Mouse (Mus musculus) hindbrain, embryonic 11.5 days (tissue): ENCODE results near the gene Erf. TPM values are rescaled to one million over a fixed set of nuclear protein-coding genes. Genes with fewer than 3 reads are reported as not detected.

ENCODE experiments used
- ATAC-seq: fragments of 200-750 bp; cut with Nextera tagmentation; 2 replicates; pipeline ENCODE4 v1.8.0; 2017; ENCODE audit warnings: mild to moderate bottlenecking, moderate TSS enrichment, moderate library complexity; ENCODE audit not compliant: low FRiP score
- DNase-seq: peaks from one replicate; pipeline ENCODE4 v3.0.0-alpha.2; 2015; ENCODE audit warnings: low spot score
- H3K27ac ChIP-seq: fragments of 300-500 bp; sonication (generic); 2 replicates; pipeline ENCODE4 v1.5.1; 2014; ENCODE audit warnings: mild to moderate bottlenecking, low read depth, low read length
- H3K27me3 ChIP-seq: fragments of 300-500 bp; sonication (generic); 2 replicates; pipeline ENCODE4 v1.6.1; 2014; ENCODE audit warnings: mild to moderate bottlenecking, low read length, moderate library complexity, mixed read lengths; ENCODE audit not compliant: control insufficient read depth, insufficient read depth
- H3K36me3 ChIP-seq: fragments of 300-500 bp; sonication (generic); 2 replicates; pipeline ENCODE4 v1.6.1; 2014; ENCODE audit warnings: mild to moderate bottlenecking, low read length, moderate library complexity, mixed read lengths; ENCODE audit not compliant: control insufficient read depth, insufficient read depth
- H3K4me1 ChIP-seq: fragments of 300-500 bp; sonication (generic); replicated peaks from 2 replicates; pipeline ENCODE4 v1.6.1; 2014; ENCODE audit warnings: low read length, mixed read lengths; ENCODE audit not compliant: control insufficient read depth, insufficient read depth
- H3K4me2 ChIP-seq: fragments of 300-500 bp; sonication (generic); replicated peaks from 2 replicates; pipeline ENCODE4 v1.6.1; 2014; ENCODE audit warnings: mild to moderate bottlenecking, low read depth, low read length
- H3K4me3 ChIP-seq: fragments of 300-500 bp; sonication (generic); 2 replicates; pipeline ENCODE4 v1.5.1; 2014; ENCODE audit warnings: low read depth, low read length
- H3K9ac ChIP-seq: fragments of 300-500 bp; sonication (generic); 2 replicates; pipeline ENCODE4 v1.6.1; 2014; ENCODE audit warnings: low read depth, low read length
- H3K9me3 ChIP-seq: fragments of 300-500 bp; sonication (generic); 2 replicates; pipeline ENCODE4 v1.6.1; 2016; ENCODE audit warnings: low read length; ENCODE audit not compliant: control insufficient read depth
- WGBS: fragments of 180-500 bp; shearing (Covaris S2); extraction: QIAGEN DNeasy Blood & Tissue Kit; methylation state at CpG from one replicate; pipeline ENCODE4 v1.1.7; 2014; 5-methylcytosine and 5-hydroxymethylcytosine counted together
- polyA plus RNA-seq: library from polyadenylated mRNA; unstranded; fragments of >200 nt; fragmentation: Nextera tagmentation; extraction: Ambion mirVana; gene quantifications from 2 replicates; pipeline ENCODE4 v1.2.1, GENCODE M21; 2014

Erf gene
- polyA plus RNA-seq, result 12.8 and 14.2 TPM in 2 replicates

DNA sequence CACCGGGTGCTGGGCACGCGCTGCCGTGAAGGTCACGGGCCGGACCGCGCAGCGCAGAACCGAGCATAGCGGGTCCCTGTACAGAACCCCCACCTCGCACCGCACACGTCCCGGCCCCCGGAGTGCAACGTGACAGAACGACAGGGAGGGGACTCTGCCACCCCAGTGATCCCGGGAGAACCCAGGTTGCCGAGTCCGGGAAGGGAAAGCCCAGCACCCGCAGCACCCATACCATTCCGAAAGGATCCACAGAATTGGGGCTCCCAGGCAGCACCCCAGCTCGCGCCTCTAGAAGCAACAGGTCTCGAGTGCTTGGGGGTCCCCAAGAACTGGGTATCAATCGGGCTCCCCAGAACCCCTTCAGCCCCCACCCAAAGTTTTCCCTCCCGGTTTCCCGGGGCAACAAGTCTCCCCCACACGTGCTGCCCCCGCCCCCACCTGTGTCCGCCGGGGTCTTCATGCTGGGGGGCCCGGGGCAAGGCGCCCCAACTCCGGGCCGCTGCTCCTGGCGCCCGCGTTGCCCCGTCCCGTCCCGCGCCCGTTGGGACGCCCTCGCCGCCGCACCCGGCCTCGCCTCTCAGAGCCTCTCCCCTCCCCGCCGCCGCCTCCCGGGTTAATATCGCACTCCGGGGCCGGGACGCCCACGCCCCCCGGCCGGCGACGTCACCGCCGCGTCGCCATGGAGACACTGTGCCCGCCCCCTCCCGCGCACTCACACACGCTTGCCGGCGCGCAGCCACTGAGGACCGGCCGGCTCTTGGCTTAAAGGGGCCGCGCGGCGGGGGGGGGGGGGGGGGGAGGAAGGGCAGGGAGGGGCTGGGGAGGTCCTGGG lies at the start of gene Erf:
Gene Erf (minus strand): TSS at position 621 of the 832 bp plus-strand sequence.
- Histone ChIP-seq H3K4me3 (peak within 1 kb of the TSS; percentile 90), H3K27ac (peak within 1 kb of the TSS; percentile 89), H3K9ac (peak within 1 kb of the TSS; percentile 79), H3K36me3 (no peaks in the 10 kb centered on the region), H3K27me3 (no peaks in the 10 kb centered on the region), H3K9me3 (no peaks in the 10 kb centered on the region), H3K4me1 (peaks cover 12% of the 10 kb centered on the region), H3K4me2 (peak within 1 kb of the TSS; percentile 94)
- 0% methylated on average over 58 of the region's 81 CpGs for WGBS
- ATAC-seq, result peak; percentile 82
- DNase-seq, result peak; percentile 95

GRCm38 (mm10) chr7:25297454-25298325 lies 47.1 kb upstream of the Erf start, which contains the start of gene Pafah1b3:
TSS of gene Pafah1b3 (minus strand) at chr7:25297986.
- H3K4me2 ChIP-seq, result peak within 1 kb of the TSS; percentile 75
- H3K4me3 ChIP-seq, result peak within 1 kb of the TSS; percentile 78
- H3K27ac ChIP-seq, result peak within 1 kb of the TSS; percentile 87
- peaks cover 8% of the 10 kb centered on the region for H3K36me3 ChIP-seq
- ATAC-seq (peak; percentile 94), DNase-seq (peak; percentile 94)
- H3K9me3 ChIP-seq, result no peaks in the 10 kb centered on the region
- H3K9ac ChIP-seq, result peak within 1 kb of the TSS; percentile 85
- WGBS, result under 1% methylated on average over 52 of the region's 52 CpGs
- H3K27me3 ChIP-seq, result no peaks in the 10 kb centered on the region
- no peaks in the 10 kb centered on the region for H3K4me1 ChIP-seq

DNA sequence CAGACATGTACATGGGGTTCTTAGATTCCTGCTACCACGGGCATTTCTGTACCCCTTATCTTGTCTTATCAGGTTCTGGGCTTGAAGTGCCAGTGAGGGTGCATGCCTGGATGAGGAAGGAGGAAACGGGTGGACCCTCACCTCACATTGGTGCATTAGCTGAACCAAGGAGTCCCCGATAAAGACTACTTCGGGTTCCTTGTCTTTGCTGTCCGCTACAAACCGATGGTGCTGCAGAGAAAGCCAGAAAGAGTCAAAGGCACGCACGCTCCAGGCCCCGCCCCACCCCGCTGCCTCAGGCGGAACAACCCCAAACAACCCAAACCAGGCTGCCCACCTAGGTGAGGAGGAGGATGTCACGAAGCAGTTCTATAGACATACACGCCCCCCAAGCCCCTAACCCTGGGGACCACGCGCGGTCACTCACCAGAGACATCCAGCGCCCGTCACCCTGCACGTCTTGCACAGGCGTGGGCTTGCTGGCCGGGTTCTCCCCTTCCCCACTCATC lies 46.4 kb upstream of the Erf start:
- no peaks in the 10 kb centered on the region for H3K27me3 ChIP-seq
- under 1% methylated on average over 21 of the region's 21 CpGs for WGBS
- no peaks in the 10 kb centered on the region for H3K9me3 ChIP-seq
- peak overlapping the region; percentile 87 for H3K27ac ChIP-seq
- peak; percentile 64 for DNase-seq
- peak overlapping the region; percentile 85 for H3K9ac ChIP-seq
- no peak for ATAC-seq
- peak overlapping the region; percentile 75 for H3K4me2 ChIP-seq
- peak overlapping the region; percentile 78 for H3K4me3 ChIP-seq
- no peaks in the 10 kb centered on the region for H3K4me1 ChIP-seq
- peaks cover 11% of the 10 kb centered on the region for H3K36me3 ChIP-seq

GRCm38 (mm10) chr7:25294960-25295722 lies 44.6 kb upstream of the Erf start:
- no peak overlapping the region for H3K4me2 ChIP-seq
- H3K36me3 ChIP-seq, result peaks cover 19% of the 10 kb centered on the region
- H3K4me3 ChIP-seq, result no peak overlapping the region

GRCm38 (mm10) chr7:25294495-25294894 lies 43.9 kb upstream of the Erf start:
- no peak for ATAC-seq
- H3K4me2 ChIP-seq, result no peak overlapping the region
- no peak overlapping the region for H3K9ac ChIP-seq
- peaks cover 23% of the 10 kb centered on the region for H3K36me3 ChIP-seq
- H3K27ac ChIP-seq, result no peak overlapping the region
- WGBS, result 91% methylated on average over 4 of the region's 4 CpGs
- H3K9me3 ChIP-seq, result no peaks in the 10 kb centered on the region
- no peaks in the 10 kb centered on the region for H3K4me1 ChIP-seq
- DNase-seq, result no peak
- no peak overlapping the region for H3K4me3 ChIP-seq
- H3K27me3 ChIP-seq, result no peaks in the 10 kb centered on the region

More at GRCm38 (mm10) chr7:25294960-25295722, 44.6 kb upstream of the Erf start:
- Histone ChIP-seq H3K9me3 (no peaks in the 10 kb centered on the region), H3K27me3 (no peaks in the 10 kb centered on the region), H3K4me1 (no peaks in the 10 kb centered on the region), H3K9ac (no peak overlapping the region), H3K27ac (no peak overlapping the region)
- DNase-seq (no peak), ATAC-seq (no peak)
- WGBS, result 90% methylated on average over 12 of the region's 12 CpGs

DNA sequence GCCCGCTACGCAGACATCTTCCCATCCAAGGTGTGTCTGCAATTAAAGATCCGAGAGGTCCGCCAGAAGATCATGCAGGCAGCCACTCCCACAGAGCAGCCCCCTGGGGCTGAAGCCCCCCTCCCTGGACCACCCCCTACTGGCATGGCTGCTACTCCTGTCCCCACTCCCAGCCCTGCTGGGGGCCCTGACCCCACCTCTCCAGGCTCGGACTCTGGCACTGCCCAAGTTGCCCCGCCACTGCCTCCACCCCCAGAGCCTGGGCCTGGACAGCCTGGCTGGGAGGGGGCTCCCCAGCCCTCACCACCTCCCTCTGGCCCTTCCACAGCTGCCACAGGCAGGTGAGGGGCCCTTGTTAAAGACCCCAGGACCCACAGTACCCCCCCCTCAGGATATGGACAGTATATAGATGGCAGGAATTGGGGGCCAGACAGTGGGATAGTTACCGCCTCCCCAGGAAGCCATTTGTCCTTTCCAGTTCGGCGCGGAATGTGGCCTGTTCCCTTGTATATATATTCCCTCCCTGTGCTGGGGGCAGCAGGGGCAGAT lies 42.7 kb upstream of the Erf start:
- H3K4me3 ChIP-seq, result no peak overlapping the region
- DNase-seq (no peak), ATAC-seq (no peak)
- 93% methylated on average over 9 of the region's 10 CpGs for WGBS
- H3K4me1 ChIP-seq, result no peaks in the 10 kb centered on the region
- H3K9ac ChIP-seq, result no peak overlapping the region
- no peaks in the 10 kb centered on the region for H3K27me3 ChIP-seq
- no peak overlapping the region for H3K27ac ChIP-seq
- H3K4me2 ChIP-seq, result no peak overlapping the region
- no peaks in the 10 kb centered on the region for H3K9me3 ChIP-seq
- H3K36me3 ChIP-seq, result peaks cover 35% of the 10 kb centered on the region

GRCm38 (mm10) chr7:25292107-25292506 lies 41.5 kb upstream of the Erf start:
- Histone ChIP-seq H3K4me2 (no peak overlapping the region), H3K27ac (no peak overlapping the region), H3K36me3 (peaks cover 40% of the 10 kb centered on the region), H3K4me3 (no peak overlapping the region; the same call in 1 of the 2 replicates), H3K9ac (no peak overlapping the region), H3K27me3 (no peaks in the 10 kb centered on the region), H3K9me3 (no peaks in the 10 kb centered on the region), H3K4me1 (no peaks in the 10 kb centered on the region)
- 67% methylated on average over 7 of the region's 7 CpGs for WGBS
- DNase-seq (no peak), ATAC-seq (no peak)

DNA sequence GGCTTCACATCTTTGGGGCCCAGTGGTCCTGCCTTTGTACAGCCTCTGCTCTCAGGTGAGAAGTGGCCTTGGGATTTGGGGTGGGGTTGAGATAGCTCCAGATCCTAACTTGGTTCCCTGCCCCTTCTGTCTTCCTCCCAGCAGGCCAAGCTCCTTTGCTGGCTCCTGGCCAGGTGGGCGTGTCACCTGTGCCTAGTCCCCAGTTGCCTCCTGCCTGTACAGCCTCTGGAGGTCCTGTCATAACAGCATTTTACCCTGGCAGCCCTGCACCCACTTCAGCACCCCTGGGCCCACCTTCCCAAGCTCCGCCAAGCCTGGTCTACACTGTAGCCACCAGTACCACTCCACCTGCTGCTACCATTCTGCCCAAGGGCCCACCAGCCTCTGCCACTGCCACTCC lies 40.4 kb upstream of the Erf start:
- ATAC-seq, result no peak
- Histone ChIP-seq H3K9me3 (no peaks in the 10 kb centered on the region), H3K4me3 (no peak overlapping the region), H3K9ac (no peak overlapping the region), H3K27me3 (no peaks in the 10 kb centered on the region), H3K36me3 (peaks cover 42% of the 10 kb centered on the region), H3K27ac (no peak overlapping the region), H3K4me1 (no peaks in the 10 kb centered on the region), H3K4me2 (no peak overlapping the region)
- DNase-seq, result no peak
- WGBS, result 94% methylated on average over 2 of the region's 2 CpGs
